Mouse (Mus musculus): ENCODE measurements around the gene Tfip11.

DNA sequence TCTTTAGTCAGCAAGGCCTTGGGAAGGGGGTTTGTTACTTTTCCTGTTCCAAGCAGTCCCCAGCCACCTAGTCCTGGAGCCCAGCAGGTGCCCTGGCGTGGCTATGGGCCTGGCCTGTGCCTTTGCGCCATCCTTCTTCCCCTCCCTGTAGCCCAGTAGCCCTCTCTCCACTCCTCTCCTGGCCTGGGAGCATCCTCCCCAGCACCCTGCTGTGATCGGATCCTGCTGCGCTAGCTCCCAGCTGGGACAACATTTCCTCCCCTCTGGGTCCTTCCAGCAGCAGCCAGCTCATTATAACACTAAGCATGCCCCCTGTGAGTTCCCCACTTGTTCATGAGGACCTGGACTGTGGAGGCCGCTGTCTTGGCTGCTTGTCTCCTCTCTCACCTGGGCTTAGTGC is 20.3 kb upstream of the Tfip11 start:
- no peak for TF ChIP-seq CTCF (IDR thresholded peaks at IDR 0.05; ENCODE audit: low read depth, low read length)
- TF ChIP-seq POLR2A (IDR thresholded peaks at IDR 0.05; ENCODE audit: insufficient read depth, low read length), result no peak
